Mouse (Mus musculus) liver, adult 2 months (tissue): ENCODE results near the gene Trem3. TPM values are rescaled to one million over a fixed set of nuclear protein-coding genes. Genes with fewer than 3 reads are reported as not detected.

Experiments
- DNase-seq: peaks from one replicate; pipeline ENCODE4 v3.0.0-alpha.2; 2011; ENCODE audit warnings: low read depth, low spot score; ENCODE audit errors: extremely low read depth
- H3K27ac ChIP-seq: fragments of 200-500 bp; replicated peaks from 2 replicates; pipeline ENCODE4 v1.5.1; 2012; ENCODE audit warnings: low read depth, mild to moderate bottlenecking, control low read depth, inconsistent platforms, low read length; ENCODE audit not compliant: insufficient read depth
- H3K27me3 ChIP-seq: fragments of 200-500 bp; 2 replicates; pipeline ENCODE4 v1.6.1; 2012; ENCODE audit warnings: mild to moderate bottlenecking, moderate library complexity, low read length, inconsistent platforms; ENCODE audit not compliant: control insufficient read depth, insufficient read depth
- H3K36me3 ChIP-seq: fragments of 200-500 bp; 2 replicates; pipeline ENCODE4 v1.6.1; 2012; ENCODE audit warnings: low read length, inconsistent platforms; ENCODE audit not compliant: control insufficient read depth, insufficient read depth
- H3K4me1 ChIP-seq: fragments of 200-500 bp; 2 replicates; pipeline ENCODE4 v1.6.1; 2011; ENCODE audit warnings: low read length; ENCODE audit not compliant: control insufficient read depth, insufficient read depth
- H3K4me3 ChIP-seq: fragments of 200-500 bp; 2 replicates; pipeline ENCODE4 v1.5.1; 2011; ENCODE audit warnings: low read depth, mild to moderate bottlenecking, control low read depth, low read length, moderate library complexity; ENCODE audit not compliant: insufficient read depth
- H3K79me2 ChIP-seq: fragments of 200-500 bp; 2 replicates; pipeline ENCODE4 v1.6.1; 2012; ENCODE audit warnings: inconsistent platforms, mild to moderate bottlenecking, low read length, moderate library complexity; ENCODE audit not compliant: control insufficient read depth, insufficient read depth
- H3K9ac ChIP-seq: fragments of 200-500 bp; 2 replicates; pipeline ENCODE4 v1.6.1; 2012; ENCODE audit warnings: low read depth, mild to moderate bottlenecking, control low read depth, inconsistent platforms, low read length
- CTCF ChIP-seq: fragments of 200-500 bp; IDR thresholded peaks from 2 replicates; pipeline ENCODE4 v1.5.1; 2011; ENCODE audit warnings: low read depth, low read length, control low read depth
- POLR2A ChIP-seq: fragments of 200-500 bp; IDR thresholded peaks from 2 replicates; pipeline ENCODE4 v1.6.1; 2011; ENCODE audit warnings: low read length, control low read depth; ENCODE audit not compliant: insufficient read depth; ENCODE audit errors: extremely low read depth
- WGBS: fragments of 180-500 bp; shearing (Covaris S2); methylation state at CpG from one replicate; pipeline ENCODE4 v1.1.7; 2018; 5-methylcytosine and 5-hydroxymethylcytosine counted together
- polyA plus RNA-seq: library from polyadenylated mRNA; depleted of rRNA; stranded (reverse); fragments of >200 nt; gene quantifications from 2 replicates; pipeline ENCODE4 v1.2.3, GENCODE M21; 2012; rRNA removed
- total RNA-seq: library from RNA; depleted of rRNA; stranded (reverse); fragments of >200 nt; gene quantifications from 2 replicates; pipeline ENCODE4 v1.2.3, GENCODE M21; 2014; rRNA removed

The Trem3 gene
- total RNA-seq: 0.34 TPM in 1 of 2 replicates, not detected in the other
- polyA plus RNA-seq: 0.09 and 0.21 TPM in 2 replicates

- no peak within 1 kb of the TSS for H3K27ac ChIP-seq
- 81% methylated on average over 11 of the region's 11 CpGs for WGBS
- H3K4me3 ChIP-seq: no peak within 1 kb of the TSS
- no peaks in the 10 kb centered on the region for H3K79me2 ChIP-seq
- no peaks in the 10 kb centered on the region for H3K36me3 ChIP-seq
- no peaks in the 10 kb centered on the region for H3K4me1 ChIP-seq
- no peak within 1 kb of the TSS for H3K9ac ChIP-seq
- TF ChIP-seq POLR2A: no peak
- no peak for TF ChIP-seq CTCF
- no peaks in the 10 kb centered on the region for H3K27me3 ChIP-seq
- peak; percentile 13 for DNase-seq
Observed at GRCm38 (mm10) chr17:48247221-48247928, at the start of gene Trem3. Gene Trem3 (plus strand): TSS chr17:48247777.

GRCm38 (mm10) chr17:48203086-48203485 lies 44.5 kb upstream of the Trem3 start:
- Histone ChIP-seq H3K27me3 (no peaks in the 10 kb centered on the region), H3K9ac (no peak overlapping the region), H3K27ac (no peak overlapping the region), H3K79me2 (no peaks in the 10 kb centered on the region), H3K4me3 (no peak overlapping the region), H3K4me1 (no peaks in the 10 kb centered on the region), H3K36me3 (no peaks in the 10 kb centered on the region)
- DNase-seq: no peak
- WGBS: 94% methylated on average over 12 of the region's 12 CpGs
- TF ChIP-seq POLR2A (no peak), CTCF (no peak)

- no peak for DNase-seq
- WGBS: 93% methylated on average over 12 of the region's 12 CpGs
- Histone ChIP-seq H3K27ac (no peak overlapping the region), H3K9ac (no peak overlapping the region), H3K4me1 (no peaks in the 10 kb centered on the region), H3K79me2 (no peaks in the 10 kb centered on the region), H3K36me3 (no peaks in the 10 kb centered on the region), H3K27me3 (no peaks in the 10 kb centered on the region; the same call in 1 of the 2 replicates), H3K4me3 (no peak overlapping the region)
- TF ChIP-seq CTCF (no peak), POLR2A (no peak)
Observed at GRCm38 (mm10) chr17:48212596-48212995, 35.0 kb upstream of the Trem3 start.

- Histone ChIP-seq H3K4me1 (no peaks in the 10 kb centered on the region), H3K79me2 (no peaks in the 10 kb centered on the region), H3K4me3 (no peak overlapping the region), H3K36me3 (no peaks in the 10 kb centered on the region), H3K9ac (no peak overlapping the region), H3K27ac (no peak overlapping the region), H3K27me3 (no peaks in the 10 kb centered on the region; the same call in 1 of the 2 replicates)
- TF ChIP-seq POLR2A (no peak), CTCF (no peak)
- 77% methylated on average over 5 of the region's 5 CpGs for WGBS
- DNase-seq: no peak
Observed at GRCm38 (mm10) chr17:48213511-48213910, 34.1 kb upstream of the Trem3 start.

DNA sequence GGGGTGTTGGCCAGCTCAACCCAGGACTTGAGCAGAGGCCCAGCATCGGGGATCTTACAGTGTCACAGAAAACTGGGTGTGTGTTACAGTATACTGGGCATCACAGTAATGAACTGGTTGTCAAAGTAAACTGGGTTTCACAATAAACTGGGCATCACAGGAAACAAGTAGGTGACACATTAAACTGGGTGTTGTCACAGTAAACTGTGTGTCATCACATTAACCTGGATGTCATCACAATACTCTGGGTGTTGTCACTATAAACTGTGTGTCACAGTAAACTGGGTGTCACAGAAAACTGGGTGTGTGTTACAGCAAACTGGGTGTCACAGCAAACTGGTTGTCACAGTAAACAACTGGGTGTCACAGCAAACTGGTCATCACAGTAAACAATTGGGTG lies 32.1 kb upstream of the Trem3 start:
- H3K36me3 ChIP-seq: no peaks in the 10 kb centered on the region
- H3K79me2 ChIP-seq: no peaks in the 10 kb centered on the region
- H3K4me1 ChIP-seq: no peaks in the 10 kb centered on the region
- no peaks in the 10 kb centered on the region; the same call in 1 of the 2 replicates for H3K27me3 ChIP-seq
- no peak for TF ChIP-seq CTCF
- TF ChIP-seq POLR2A: no peak
- no peak overlapping the region for H3K27ac ChIP-seq
- 86% methylated on average over 1 of the region's 1 CpGs for WGBS
- H3K4me3 ChIP-seq: no peak overlapping the region
- DNase-seq: no peak
- H3K9ac ChIP-seq: no peak overlapping the region

- peak; percentile 6 for DNase-seq
Observed at GRCm38 (mm10) chr17:48230680-48231079, 16.9 kb upstream of the Trem3 start.

More at GRCm38 (mm10) chr17:48230680-48231079, 16.9 kb upstream of the Trem3 start:
- Histone ChIP-seq H3K27ac (no peak overlapping the region), H3K79me2 (no peaks in the 10 kb centered on the region), H3K36me3 (no peaks in the 10 kb centered on the region), H3K4me3 (no peak overlapping the region), H3K27me3 (no peaks in the 10 kb centered on the region), H3K9ac (no peak overlapping the region), H3K4me1 (no peaks in the 10 kb centered on the region)
- TF ChIP-seq POLR2A: no peak
- TF ChIP-seq CTCF: no peak
- 80% methylated on average over 7 of the region's 7 CpGs for WGBS
